Mouse (Mus musculus) kidney, embryonic 16.5 days (tissue): ENCODE results near the gene Ass1. TPM values are rescaled to one million over a fixed set of nuclear protein-coding genes. Genes with fewer than 3 reads are reported as not detected.

ENCODE experiments used
- ATAC-seq: fragments of 200-750 bp; cut with Nextera tagmentation; 2 replicates; pipeline ENCODE4 v1.8.0; 2017; ENCODE audit warnings: moderate TSS enrichment; ENCODE audit not compliant: low FRiP score, low TSS enrichment
- H3K27ac ChIP-seq: fragments of 300-500 bp; sonication (generic); 2 replicates; pipeline ENCODE4 v1.5.1; 2014; ENCODE audit warnings: low read length
- H3K27me3 ChIP-seq: fragments of 300-500 bp; sonication (generic); 2 replicates; pipeline ENCODE4 v1.6.1; 2014; ENCODE audit warnings: low read length, control low read depth, mixed read lengths; ENCODE audit not compliant: insufficient read depth
- H3K36me3 ChIP-seq: fragments of 300-500 bp; sonication (generic); 2 replicates; pipeline ENCODE4 v1.6.1; 2014; ENCODE audit warnings: low read length, control low read depth, mixed read lengths; ENCODE audit not compliant: insufficient read depth
- H3K4me1 ChIP-seq: fragments of 300-500 bp; sonication (generic); 2 replicates; pipeline ENCODE4 v1.6.1; 2014; ENCODE audit warnings: low read length, control low read depth, mixed read lengths; ENCODE audit not compliant: insufficient read depth
- H3K4me2 ChIP-seq: fragments of 300-500 bp; sonication (generic); replicated peaks from 2 replicates; pipeline ENCODE4 v1.6.1; 2014; ENCODE audit warnings: low read depth, low read length
- H3K4me3 ChIP-seq: fragments of 300-500 bp; sonication (generic); 2 replicates; pipeline ENCODE4 v1.5.1; 2014; ENCODE audit warnings: mild to moderate bottlenecking, low read length
- H3K9ac ChIP-seq: fragments of 300-500 bp; sonication (generic); replicated peaks from 2 replicates; pipeline ENCODE4 v1.6.1; 2014; ENCODE audit warnings: low read length
- H3K9me3 ChIP-seq: fragments of 300-500 bp; sonication (generic); 2 replicates; pipeline ENCODE4 v1.6.1; 2016; ENCODE audit warnings: low read length, control low read depth
- WGBS: fragments of 180-500 bp; shearing (Covaris S2); extraction: QIAGEN DNeasy Blood & Tissue Kit; methylation state at CpG from one replicate; pipeline ENCODE4 v1.1.7; 2014; 5-methylcytosine and 5-hydroxymethylcytosine counted together
- polyA plus RNA-seq: library from polyadenylated mRNA; unstranded; fragments of >200 nt; fragmentation: Nextera tagmentation; extraction: Ambion mirVana; gene quantifications from 2 replicates; pipeline ENCODE4 v1.2.1, GENCODE M21; 2015

Gene Ass1
- polyA plus RNA-seq, 1 experiment from 2014 or later = 164 TPM

DNA sequence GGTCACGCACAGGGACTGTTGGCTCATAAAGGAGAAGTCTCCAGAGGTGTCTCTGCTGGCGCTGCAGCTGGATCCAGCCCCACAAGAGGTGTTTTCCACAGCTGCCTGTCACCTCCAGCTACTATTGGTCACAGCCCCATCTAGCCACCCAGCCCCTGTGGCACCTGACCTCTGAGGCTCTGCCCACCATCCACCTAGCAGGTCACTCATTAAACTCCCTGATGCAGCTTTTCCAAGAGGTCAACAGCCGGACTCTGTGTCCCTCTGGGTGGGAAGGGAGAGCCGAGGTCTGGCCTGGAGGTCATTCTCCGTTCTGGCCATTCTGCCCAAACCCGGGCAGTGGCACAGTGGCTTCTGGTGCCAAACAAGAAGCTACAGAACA lies 5.5 kb upstream of the Ass1 start:
- no peaks in the 10 kb centered on the region for H3K9me3 ChIP-seq
- H3K4me3 ChIP-seq = no peak overlapping the region
- peaks cover 9% of the 10 kb centered on the region for H3K4me1 ChIP-seq
- H3K9ac ChIP-seq = no peak overlapping the region
- no peaks in the 10 kb centered on the region for H3K36me3 ChIP-seq
- 57% methylated on average over 6 of the region's 6 CpGs for WGBS
- no peak overlapping the region for H3K4me2 ChIP-seq
- peaks cover 19% of the 10 kb centered on the region for H3K27me3 ChIP-seq
- peak; percentile 33; the same call in 1 of the 2 replicates for ATAC-seq
- 0 out of 2 replicates have a peak overlapping the region, but pooled peaks have one; percentile 37 for H3K27ac ChIP-seq

GRCm38 (mm10) chr2:31467457-31467856 lies 2.5 kb upstream of the Ass1 start:
- no peaks in the 10 kb centered on the region for H3K36me3 ChIP-seq
- no peak for ATAC-seq
- H3K4me2 ChIP-seq = no peak overlapping the region
- no peak overlapping the region for H3K27ac ChIP-seq
- peaks cover 11% of the 10 kb centered on the region; the same call in 1 of the 2 replicates for H3K4me1 ChIP-seq
- H3K27me3 ChIP-seq = peaks cover 9% of the 10 kb centered on the region; the same call in 1 of the 2 replicates
- no peaks in the 10 kb centered on the region for H3K9me3 ChIP-seq
- 83% methylated on average over 1 of the region's 1 CpGs for WGBS
- H3K9ac ChIP-seq = no peak overlapping the region
- no peak overlapping the region for H3K4me3 ChIP-seq

- Histone ChIP-seq H3K36me3 (no peaks in the 10 kb centered on the region), H3K9ac (no peak overlapping the region), H3K4me1 (peaks cover 11% of the 10 kb centered on the region; the same call in 1 of the 2 replicates), H3K4me2 (no peak overlapping the region), H3K9me3 (no peaks in the 10 kb centered on the region), H3K27ac (no peak overlapping the region), H3K27me3 (peaks cover 9% of the 10 kb centered on the region; the same call in 1 of the 2 replicates), H3K4me3 (no peak overlapping the region)
- 78% methylated on average over 7 of the region's 7 CpGs for WGBS
- no peak for ATAC-seq
These were observed 1.1 kb upstream of the Ass1 start for GRCm38 (mm10) chr2:31468857-31469256.

- H3K9ac ChIP-seq = peak overlapping the region; percentile 52
- no peak for ATAC-seq
- WGBS = 22% methylated on average over 7 of the region's 7 CpGs
These were observed 527 bp upstream of the Ass1 start for GRCm38 (mm10) chr2:31469480-31469879.

GRCm38 (mm10) chr2:31470683-31471385 lies 827 bp downstream of the Ass1 start:
- H3K4me3 ChIP-seq = peak overlapping the region; percentile 51
- 0 out of 2 replicates have a peak, but pooled peaks cover 11% of the 10 kb centered on the region for H3K4me1 ChIP-seq
- peak overlapping the region; percentile 52 for H3K9ac ChIP-seq
- H3K27ac ChIP-seq = no peak overlapping the region; the same call in 1 of the 2 replicates
- peak; percentile 49; the same call in 1 of the 2 replicates for ATAC-seq
- peak overlapping the region; percentile 84 for H3K4me2 ChIP-seq
- WGBS = 10% methylated on average over 19 of the region's 19 CpGs
- H3K9me3 ChIP-seq = no peaks in the 10 kb centered on the region
- H3K36me3 ChIP-seq = no peaks in the 10 kb centered on the region
- H3K27me3 ChIP-seq = peaks cover 9% of the 10 kb centered on the region; the same call in 1 of the 2 replicates

More at GRCm38 (mm10) chr2:31469480-31469879, 527 bp upstream of the Ass1 start:
- H3K36me3 ChIP-seq = no peaks in the 10 kb centered on the region
- no peaks in the 10 kb centered on the region for H3K9me3 ChIP-seq
- peaks cover 9% of the 10 kb centered on the region; the same call in 1 of the 2 replicates for H3K27me3 ChIP-seq
- no peak overlapping the region for H3K27ac ChIP-seq
- 0 out of 2 replicates have a peak, but pooled peaks cover 11% of the 10 kb centered on the region for H3K4me1 ChIP-seq
- H3K4me3 ChIP-seq = peak overlapping the region; percentile 51
- H3K4me2 ChIP-seq = peak overlapping the region; percentile 84

DNA sequence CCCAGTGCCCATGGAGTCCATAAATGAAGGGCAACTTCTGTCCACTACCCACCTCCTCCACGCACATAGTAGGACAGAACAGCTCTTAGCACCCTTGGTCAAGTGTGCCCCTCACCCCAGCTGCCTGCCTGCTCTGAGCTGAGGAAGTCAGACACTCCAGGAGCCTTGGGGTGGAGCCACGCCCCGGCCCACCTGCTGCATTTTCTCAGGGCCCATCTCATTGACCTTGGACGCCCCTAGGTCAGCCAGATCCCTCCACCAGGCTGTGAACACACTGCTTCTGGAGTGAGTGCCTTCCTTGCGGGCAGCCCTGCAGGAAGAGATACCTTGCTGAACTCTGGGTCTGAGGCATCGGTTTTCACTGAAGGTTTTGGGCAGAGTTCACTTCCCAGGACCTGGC lies 1.6 kb downstream of the Ass1 start:
- 0 out of 2 replicates have a peak, but pooled peaks cover 11% of the 10 kb centered on the region for H3K4me1 ChIP-seq
- no peaks in the 10 kb centered on the region for H3K9me3 ChIP-seq
- H3K4me3 ChIP-seq = no peak overlapping the region
- 47% methylated on average over 6 of the region's 6 CpGs for WGBS
- H3K4me2 ChIP-seq = 0 out of 2 replicates have a peak overlapping the region, but pooled peaks have one; percentile 20
- no peak for ATAC-seq
- H3K9ac ChIP-seq = no peak overlapping the region
- H3K36me3 ChIP-seq = no peaks in the 10 kb centered on the region
- no peak overlapping the region for H3K27ac ChIP-seq
- peaks cover 9% of the 10 kb centered on the region; the same call in 1 of the 2 replicates for H3K27me3 ChIP-seq

GRCm38 (mm10) chr2:31472406-31473065 lies 2.5 kb downstream of the Ass1 start:
- Histone ChIP-seq H3K9ac (no peak overlapping the region), H3K9me3 (no peaks in the 10 kb centered on the region), H3K36me3 (no peaks in the 10 kb centered on the region), H3K4me3 (no peak overlapping the region), H3K27me3 (peaks cover 9% of the 10 kb centered on the region; the same call in 1 of the 2 replicates), H3K4me2 (no peak overlapping the region), H3K27ac (no peak overlapping the region), H3K4me1 (0 out of 2 replicates have a peak, but pooled peaks cover 11% of the 10 kb centered on the region)
- ATAC-seq = no peak
- WGBS = 49% methylated on average over 10 of the region's 10 CpGs

DNA sequence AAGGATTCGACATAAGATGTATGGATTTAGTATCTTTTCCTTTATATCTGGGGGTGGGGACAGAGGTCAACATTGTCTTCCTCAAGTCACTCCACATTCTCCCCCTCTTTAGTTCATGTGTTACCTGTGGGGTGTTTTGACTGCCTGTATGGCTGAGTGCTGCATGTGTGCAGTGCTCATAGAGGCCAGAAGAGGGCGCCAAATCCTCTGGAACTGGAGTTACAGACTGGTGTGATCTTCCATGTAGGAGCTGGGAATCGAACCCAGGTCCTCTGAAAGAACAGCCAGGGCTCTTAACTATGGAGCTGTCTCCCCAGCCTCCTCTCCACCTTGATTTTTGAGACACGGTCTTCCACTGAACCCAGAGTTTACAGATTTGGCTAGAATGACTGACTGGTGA lies 3.9 kb downstream of the Ass1 start:
- ATAC-seq = no peak
- Histone ChIP-seq H3K4me3 (no peak overlapping the region), H3K4me2 (no peak overlapping the region), H3K27ac (no peak overlapping the region), H3K36me3 (no peaks in the 10 kb centered on the region), H3K4me1 (0 out of 2 replicates have a peak, but pooled peaks cover 11% of the 10 kb centered on the region), H3K9me3 (no peaks in the 10 kb centered on the region), H3K9ac (no peak overlapping the region), H3K27me3 (peaks cover 9% of the 10 kb centered on the region; the same call in 1 of the 2 replicates)
- WGBS = 65% methylated on average over 4 of the region's 4 CpGs

DNA sequence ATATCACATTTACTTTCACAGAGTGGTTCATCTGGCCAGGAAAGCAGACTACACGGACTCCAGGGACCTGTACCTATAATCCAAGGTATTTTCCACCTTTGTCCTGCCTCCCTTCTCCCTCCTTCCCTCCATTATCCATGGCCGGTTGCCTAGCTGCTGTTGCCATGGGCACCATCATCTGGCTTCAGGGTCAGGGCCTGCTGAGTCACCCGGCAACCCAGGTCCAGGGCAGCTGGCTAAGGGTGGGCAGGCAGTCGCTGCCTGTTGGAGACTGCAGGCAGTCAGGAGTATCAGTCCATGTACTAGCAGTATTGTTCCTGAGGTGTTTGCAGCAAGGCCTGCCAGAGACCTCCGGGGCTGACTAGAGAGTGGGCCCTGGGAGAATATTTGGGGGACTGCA lies 4.7 kb downstream of the Ass1 start:
- WGBS = 71% methylated on average over 5 of the region's 5 CpGs
- Histone ChIP-seq H3K27ac (no peak overlapping the region), H3K4me1 (0 out of 2 replicates have a peak, but pooled peaks cover 10% of the 10 kb centered on the region), H3K27me3 (0 out of 2 replicates have a peak, but pooled peaks cover 5% of the 10 kb centered on the region), H3K4me3 (no peak overlapping the region), H3K4me2 (no peak overlapping the region), H3K36me3 (no peaks in the 10 kb centered on the region), H3K9me3 (no peaks in the 10 kb centered on the region), H3K9ac (no peak overlapping the region)
- no peak for ATAC-seq
